Mouse (Mus musculus): ENCODE results near the gene Tpd52l2. TPM values are rescaled to one million over a fixed set of nuclear protein-coding genes. Genes with fewer than 3 reads are reported as not detected.
A peak's percentile ranks its signal among the peaks of the same experiment; 100 is the strongest.

Tpd52l2 gene
- polyA plus RNA-seq, 1 experiment = 41.5 TPM

GRCm38 (mm10) chr2:181459673-181460621, 37.0 kb upstream of the Tpd52l2 start:
- H3K27ac ChIP-seq (ENCODE audit: insufficient read depth, low read depth, low read length) = peak overlapping the region; percentile 96
- no peaks in the 10 kb centered on the region for H3K27me3 ChIP-seq (replicated peaks; ENCODE audit: control insufficient read depth, insufficient read depth, low read length)
- 3% methylated on average over 71 of the region's 71 CpGs for WGBS
- peak; percentile 83 for DNase-seq
- H3K36me3 ChIP-seq (ENCODE audit: control insufficient read depth, insufficient read depth, low read length) = no peaks in the 10 kb centered on the region
- no peaks in the 10 kb centered on the region for H3K4me1 ChIP-seq (ENCODE audit: control insufficient read depth, insufficient read depth, low read length)
- TF ChIP-seq CTCF (conservative IDR thresholded peaks at IDR 0.05; ENCODE audit: insufficient read depth, insufficient read length, low read depth, low read length) = no peak
- TF ChIP-seq POLR2A (IDR thresholded peaks at IDR 0.05; ENCODE audit: low read depth, low read length) = peak; percentile 29
- peak overlapping the region; percentile 97 for H3K4me3 ChIP-seq (ENCODE audit: insufficient read depth, low read depth, low read length)

- Histone ChIP-seq H3K27me3 (replicated peaks; ENCODE audit: control insufficient read depth, insufficient read depth, low read length) (no peaks in the 10 kb centered on the region), H3K4me1 (ENCODE audit: control insufficient read depth, insufficient read depth, low read length) (no peaks in the 10 kb centered on the region), H3K4me3 (ENCODE audit: insufficient read depth, low read depth, low read length) (no peak overlapping the region), H3K27ac (ENCODE audit: insufficient read depth, low read depth, low read length) (no peak overlapping the region), H3K36me3 (ENCODE audit: control insufficient read depth, insufficient read depth, low read length) (no peaks in the 10 kb centered on the region)
- 84% methylated on average over 1 of the region's 1 CpGs for WGBS
- TF ChIP-seq CTCF (conservative IDR thresholded peaks at IDR 0.05; ENCODE audit: insufficient read depth, insufficient read length, low read depth, low read length) (no peak), POLR2A (IDR thresholded peaks at IDR 0.05; ENCODE audit: low read depth, low read length) (no peak)
- no peak for DNase-seq
Observed at GRCm38 (mm10) chr2:181461536-181462100, 35.3 kb upstream of the Tpd52l2 start.

- Histone ChIP-seq H3K4me3 (ENCODE audit: insufficient read depth, low read depth, low read length) (no peak overlapping the region), H3K36me3 (ENCODE audit: control insufficient read depth, insufficient read depth, low read length) (no peaks in the 10 kb centered on the region), H3K27ac (ENCODE audit: insufficient read depth, low read depth, low read length) (no peak overlapping the region), H3K4me1 (ENCODE audit: control insufficient read depth, insufficient read depth, low read length) (no peaks in the 10 kb centered on the region), H3K27me3 (replicated peaks; ENCODE audit: control insufficient read depth, insufficient read depth, low read length) (no peaks in the 10 kb centered on the region)
- WGBS = 100% methylated on average over 1 of the region's 1 CpGs
- DNase-seq = no peak
- no peak for TF ChIP-seq POLR2A (IDR thresholded peaks at IDR 0.05; ENCODE audit: low read depth, low read length)
- no peak for TF ChIP-seq CTCF (conservative IDR thresholded peaks at IDR 0.05; ENCODE audit: insufficient read depth, insufficient read length, low read depth, low read length)
Observed at GRCm38 (mm10) chr2:181462604-181463003, 34.3 kb upstream of the Tpd52l2 start.

GRCm38 (mm10) chr2:181463008-181463738, 33.8 kb upstream of the Tpd52l2 start:
- no peaks in the 10 kb centered on the region for H3K36me3 ChIP-seq (ENCODE audit: control insufficient read depth, insufficient read depth, low read length)
- TF ChIP-seq POLR2A (IDR thresholded peaks at IDR 0.05; ENCODE audit: low read depth, low read length) (no peak), CTCF (conservative IDR thresholded peaks at IDR 0.05; ENCODE audit: insufficient read depth, insufficient read length, low read depth, low read length) (no peak)
- WGBS = 39% methylated on average over 7 of the region's 7 CpGs
- peak; percentile 81 for DNase-seq
- no peak overlapping the region for H3K27ac ChIP-seq (ENCODE audit: insufficient read depth, low read depth, low read length)
- H3K4me3 ChIP-seq (ENCODE audit: insufficient read depth, low read depth, low read length) = no peak overlapping the region
- H3K27me3 ChIP-seq (replicated peaks; ENCODE audit: control insufficient read depth, insufficient read depth, low read length) = no peaks in the 10 kb centered on the region
- no peaks in the 10 kb centered on the region for H3K4me1 ChIP-seq (ENCODE audit: control insufficient read depth, insufficient read depth, low read length)

GRCm38 (mm10) chr2:181465423-181465822, 31.5 kb upstream of the Tpd52l2 start:
- no peak overlapping the region for H3K27ac ChIP-seq (ENCODE audit: insufficient read depth, low read depth, low read length)
- WGBS = 62% methylated on average over 3 of the region's 3 CpGs
- DNase-seq = no peak
- H3K4me1 ChIP-seq (ENCODE audit: control insufficient read depth, insufficient read depth, low read length) = no peaks in the 10 kb centered on the region
- no peak overlapping the region for H3K4me3 ChIP-seq (ENCODE audit: insufficient read depth, low read depth, low read length)
- no peaks in the 10 kb centered on the region for H3K36me3 ChIP-seq (ENCODE audit: control insufficient read depth, insufficient read depth, low read length)
- TF ChIP-seq CTCF (conservative IDR thresholded peaks at IDR 0.05; ENCODE audit: insufficient read depth, insufficient read length, low read depth, low read length) (no peak), POLR2A (IDR thresholded peaks at IDR 0.05; ENCODE audit: low read depth, low read length) (no peak)
- H3K27me3 ChIP-seq (replicated peaks; ENCODE audit: control insufficient read depth, insufficient read depth, low read length) = no peaks in the 10 kb centered on the region

- TF ChIP-seq CTCF (conservative IDR thresholded peaks at IDR 0.05; ENCODE audit: insufficient read depth, insufficient read length, low read depth, low read length) (no peak), POLR2A (IDR thresholded peaks at IDR 0.05; ENCODE audit: low read depth, low read length) (no peak)
- H3K4me1 ChIP-seq (ENCODE audit: control insufficient read depth, insufficient read depth, low read length) = no peaks in the 10 kb centered on the region
- no peaks in the 10 kb centered on the region for H3K27me3 ChIP-seq (replicated peaks; ENCODE audit: control insufficient read depth, insufficient read depth, low read length)
- no peaks in the 10 kb centered on the region for H3K36me3 ChIP-seq (ENCODE audit: control insufficient read depth, insufficient read depth, low read length)
- WGBS = 65% methylated on average over 2 of the region's 2 CpGs
- no peak overlapping the region for H3K4me3 ChIP-seq (ENCODE audit: insufficient read depth, low read depth, low read length)
- peak; percentile 70 for DNase-seq
- peak overlapping the region; percentile 78 for H3K27ac ChIP-seq (ENCODE audit: insufficient read depth, low read depth, low read length)
Observed at GRCm38 (mm10) chr2:181470285-181470684, 26.7 kb upstream of the Tpd52l2 start.

Measured in kidney, adult 2 months (tissue).